In the genomic region with DNA sequence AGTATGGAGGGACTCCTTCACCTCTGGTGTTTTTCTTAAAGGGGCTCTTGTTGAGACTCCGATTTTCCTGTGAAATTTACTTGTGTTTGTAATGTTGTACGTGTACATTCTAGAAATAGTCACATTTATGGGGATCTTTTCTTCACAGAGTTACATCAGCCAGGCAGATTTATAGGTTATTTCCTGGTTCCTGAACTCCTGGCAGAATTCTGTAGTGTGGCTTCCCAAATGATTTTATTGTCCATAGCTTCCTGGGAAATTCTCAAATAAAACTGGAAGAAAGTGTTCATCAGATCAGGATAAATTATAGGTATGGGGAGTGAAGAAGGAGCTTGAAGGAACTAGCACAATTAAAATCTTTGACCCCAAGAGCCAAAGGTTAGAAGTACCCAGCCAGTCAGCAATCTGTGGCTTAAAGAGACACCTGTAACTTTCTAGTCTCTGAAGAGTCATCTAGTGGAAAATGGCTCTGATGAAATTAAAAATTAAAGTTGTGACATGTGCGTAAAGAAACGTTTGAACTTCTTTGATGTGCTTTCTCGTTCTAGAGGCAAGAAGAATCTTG, we compare ENCODE assay signal across 8 mouse cellular contexts.
DNase-seq lines count a peak whose midpoint lies in the region; ATAC-seq and TF ChIP-seq lines count a peak whose summit lies in the region.

No protein-coding gene starts in this region.

- ATAC-seq in heart, postnatal 0 days (ENCODE audit: insufficient read depth, low read depth) = no peak
- no peak for ATAC-seq in lung, embryonic 14.5 days (ENCODE audit: insufficient read depth)
- ATAC-seq in intestine, postnatal 0 days = no peak; the same call in 1 of the 2 replicates
- ATAC-seq in neural tube, embryonic 13.5 days (ENCODE audit: low read depth) = no peak

- no peak overlapping the region for H3K9ac ChIP-seq in heart, postnatal 0 days (replicated peaks; ENCODE audit: low read depth, low read length)
- H3K9ac ChIP-seq in lung, embryonic 14.5 days = no peak overlapping the region
- no peak overlapping the region for H3K9ac ChIP-seq in intestine, postnatal 0 days (ENCODE audit: low read depth, low read length)
- no peak overlapping the region for H3K9ac ChIP-seq in neural tube, embryonic 13.5 days

- WGBS in heart, postnatal 0 days = 60% methylated on average over 5 of the region's 5 CpGs
- 58% methylated on average over 5 of the region's 5 CpGs for WGBS in lung, embryonic 14.5 days
- WGBS in intestine, postnatal 0 days = 56% methylated on average over 5 of the region's 5 CpGs
- 65% methylated on average over 5 of the region's 5 CpGs for WGBS in neural tube, embryonic 13.5 days

- H3K27me3 ChIP-seq in heart, postnatal 0 days (ENCODE audit: control insufficient read depth, insufficient read depth, low read length) = no peaks in the 10 kb centered on the region
- no peaks in the 10 kb centered on the region for H3K27me3 ChIP-seq in lung, embryonic 14.5 days (ENCODE audit: insufficient read depth, low read length)
- H3K27me3 ChIP-seq in intestine, postnatal 0 days (replicated peaks; ENCODE audit: control insufficient read depth, insufficient read depth, low read length) = no peaks in the 10 kb centered on the region
- H3K27me3 ChIP-seq in neural tube, embryonic 13.5 days = no peaks in the 10 kb centered on the region

- no peak for DNase-seq in heart, postnatal 0 days (ENCODE audit: low spot score)
- DNase-seq in heart, adult 9 months (ENCODE audit: low spot score in 2 of 2) = no peak
- DNase-seq in lung, embryonic 14.5 days = no peak
- no peak for DNase-seq in lung, adult 18-20 months
- no peak for DNase-seq in thymus, postnatal 10 days (ENCODE audit: low spot score in 2 of 2)
- no peak for DNase-seq in thymus, postnatal 36 days

- H3K27ac ChIP-seq in heart, postnatal 0 days (ENCODE audit: low read depth) = no peak overlapping the region
- H3K27ac ChIP-seq in lung, embryonic 14.5 days (ENCODE audit: low read depth) = no peak overlapping the region
- no peak overlapping the region for H3K27ac ChIP-seq in intestine, postnatal 0 days (ENCODE audit: low read depth, low read length)
- no peak overlapping the region for H3K27ac ChIP-seq in neural tube, embryonic 13.5 days (replicated peaks)

- no peaks in the 10 kb centered on the region for H3K9me3 ChIP-seq in heart, postnatal 0 days (replicated peaks; ENCODE audit: control insufficient read depth, low read length)
- H3K9me3 ChIP-seq in lung, embryonic 14.5 days (ENCODE audit: low read depth, low read length) = no peaks in the 10 kb centered on the region
- H3K9me3 ChIP-seq in intestine, postnatal 0 days (ENCODE audit: control insufficient read depth) = no peaks in the 10 kb centered on the region
- H3K9me3 ChIP-seq in neural tube, embryonic 13.5 days = no peaks in the 10 kb centered on the region

- TF ChIP-seq EP300 in heart, postnatal 0 days (IDR thresholded peaks at IDR 0.05; ENCODE audit: low read depth) = no peak

- no peaks in the 10 kb centered on the region for H3K4me1 ChIP-seq in heart, postnatal 0 days (ENCODE audit: control insufficient read depth, insufficient read depth)
- H3K4me1 ChIP-seq in lung, embryonic 14.5 days (ENCODE audit: insufficient read depth) = no peaks in the 10 kb centered on the region
- no peaks in the 10 kb centered on the region for H3K4me1 ChIP-seq in intestine, postnatal 0 days (replicated peaks; ENCODE audit: control insufficient read depth, insufficient read depth, low read length)
- H3K4me1 ChIP-seq in neural tube, embryonic 13.5 days (replicated peaks) = 0 out of 2 replicates have a peak, but pooled peaks cover 4% of the 10 kb centered on the region

- H3K4me3 ChIP-seq in heart, postnatal 0 days (ENCODE audit: low read depth, low read length) = no peak overlapping the region
- H3K4me3 ChIP-seq in lung, embryonic 14.5 days (ENCODE audit: low read depth, low read length) = no peak overlapping the region
- no peak overlapping the region for H3K4me3 ChIP-seq in intestine, postnatal 0 days (ENCODE audit: low read depth, low read length)
- H3K4me3 ChIP-seq in neural tube, embryonic 13.5 days = no peak overlapping the region

- H3K36me3 ChIP-seq in heart, postnatal 0 days (replicated peaks; ENCODE audit: control insufficient read depth, insufficient read depth, low read length) = no peaks in the 10 kb centered on the region
- H3K36me3 ChIP-seq in lung, embryonic 14.5 days (ENCODE audit: insufficient read depth) = no peaks in the 10 kb centered on the region
- H3K36me3 ChIP-seq in intestine, postnatal 0 days (ENCODE audit: control insufficient read depth, insufficient read depth) = no peaks in the 10 kb centered on the region
- H3K36me3 ChIP-seq in neural tube, embryonic 13.5 days = no peaks in the 10 kb centered on the region

- TF ChIP-seq CTCF in heart, postnatal 0 days (IDR thresholded peaks at IDR 0.05; ENCODE audit: low read depth) = no peak
- TF ChIP-seq CTCF in lung, embryonic 14.5 days (IDR thresholded peaks at IDR 0.05; ENCODE audit: low read depth) = no peak
- TF ChIP-seq CTCF in intestine, postnatal 0 days (IDR thresholded peaks at IDR 0.05; ENCODE audit: low read depth) = no peak

- H3K4me2 ChIP-seq in heart, postnatal 0 days (ENCODE audit: low read depth, low read length) = peak overlapping the region; percentile 18; the same call in 1 of the 2 replicates
- peak overlapping the region; percentile 41 for H3K4me2 ChIP-seq in lung, embryonic 14.5 days
- H3K4me2 ChIP-seq in intestine, postnatal 0 days (replicated peaks; ENCODE audit: low read depth) = peak overlapping the region; percentile 41
- H3K4me2 ChIP-seq in neural tube, embryonic 13.5 days = 0 out of 2 replicates have a peak overlapping the region, but pooled peaks have one; percentile 20
